Mouse (Mus musculus) megakaryocyte-erythroid progenitor cell, adult 5-6 weeks (primary cell): ENCODE data around the gene Tbcd. TPM values are rescaled to one million over a fixed set of nuclear protein-coding genes. Genes with fewer than 3 reads are reported as not detected.
A peak's percentile ranks its signal among the peaks of the same experiment; 100 is the strongest.

Experiments used
- ATAC-seq: replicated peaks from 2 replicates; pipeline ENCODE4 v1.8.0; 2016; ENCODE audit warnings: mild to moderate bottlenecking, inconsistent platforms; ENCODE audit not compliant: severe bottlenecking, poor library complexity, low FRiP score, low TSS enrichment
- total RNA-seq, 2 experiments: library from RNA; stranded (forward) in 1 of 2; stranded (reverse) in 1 of 2; fragments of 200-1000, 215-1000 nt in 1 of 2; fragments of >200 nt in 1 of 2; fragmentation: Nextera tagmentation in 1 of 2; gene quantifications; 2 replicates each; pipeline ENCODE4 v1.2.3; 2014 to 2017

The Tbcd gene
- total RNA-seq, 2 experiments from 2014 or later, result 64.2 to 105 TPM

DNA sequence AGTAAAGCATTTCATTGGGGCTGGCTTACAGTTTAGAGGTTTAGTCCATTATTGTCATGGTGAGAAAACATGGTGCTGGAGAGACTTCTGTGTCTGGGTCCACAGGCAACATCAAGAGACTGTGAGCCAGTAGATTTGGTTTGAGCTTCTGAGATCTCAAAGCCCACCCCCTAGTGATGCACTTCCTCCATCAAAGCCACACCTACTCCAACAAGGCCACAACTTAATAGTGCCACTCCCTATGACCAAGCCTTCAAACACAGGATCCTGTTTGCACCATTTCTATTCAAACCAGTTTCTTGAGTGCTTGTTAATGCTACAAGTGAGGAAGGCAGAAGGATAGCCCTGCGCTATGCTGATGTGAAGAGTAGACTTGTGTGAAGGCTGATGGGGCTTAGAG is 106.2 kb downstream of the Tbcd start:
- ATAC-seq, result no peak

DNA sequence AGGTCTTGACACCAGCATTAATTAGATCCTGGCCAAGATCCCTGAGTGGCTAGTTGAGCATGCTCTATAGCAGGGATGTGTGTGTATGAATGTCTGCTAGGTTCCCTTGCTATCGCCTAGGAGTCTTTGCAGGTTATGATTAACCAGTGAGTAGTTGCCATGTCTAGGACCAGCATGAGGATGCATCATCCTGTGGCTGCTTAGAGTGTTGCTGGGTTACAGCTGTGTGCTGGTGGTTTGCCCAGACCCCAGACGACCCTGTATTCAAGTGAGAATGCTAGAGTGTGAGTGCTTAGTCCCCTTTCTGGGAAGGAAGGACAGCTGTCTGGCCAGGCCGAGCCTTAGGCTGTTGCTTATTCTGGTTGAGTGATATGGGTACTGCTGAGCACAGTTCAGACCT is 106.8 kb downstream of the Tbcd start:
- no peak for ATAC-seq

DNA sequence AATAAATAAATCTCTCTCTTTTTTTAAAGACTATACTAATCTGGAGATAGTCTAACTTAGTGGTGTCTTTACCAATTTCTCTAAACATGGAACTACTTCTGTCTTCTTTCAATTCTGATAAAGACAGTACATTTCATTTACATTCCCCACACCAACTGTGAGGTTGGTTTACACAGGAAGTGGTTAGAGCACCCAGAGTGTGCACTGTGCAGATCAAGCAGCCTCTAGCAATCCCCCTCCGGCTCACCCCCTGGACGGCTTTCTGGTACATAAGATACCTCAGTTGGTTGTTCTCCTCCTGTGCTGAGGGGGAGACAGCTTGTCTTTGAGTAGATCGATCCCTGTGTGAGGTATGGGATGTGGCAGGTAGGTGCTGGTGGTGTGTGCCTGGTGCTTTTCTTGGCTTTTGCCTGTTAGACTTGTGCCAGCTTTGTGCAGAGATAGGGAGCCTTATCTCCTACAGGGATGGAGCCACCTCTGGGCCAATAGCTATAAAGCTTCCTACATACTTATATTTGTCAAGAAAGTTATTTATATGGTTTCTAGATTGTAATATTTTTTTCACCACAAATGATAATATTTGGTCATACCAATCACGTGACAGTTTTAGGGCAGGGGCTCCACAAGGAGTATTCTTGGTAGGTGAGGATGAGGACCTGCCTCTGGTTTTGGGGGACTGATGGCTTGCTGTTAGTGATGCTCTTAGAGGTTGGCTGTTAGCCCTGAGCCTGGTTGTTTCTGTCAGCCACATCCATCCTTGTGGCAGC is 108.0 kb downstream of the Tbcd start:
- ATAC-seq, result peak; percentile 93

DNA sequence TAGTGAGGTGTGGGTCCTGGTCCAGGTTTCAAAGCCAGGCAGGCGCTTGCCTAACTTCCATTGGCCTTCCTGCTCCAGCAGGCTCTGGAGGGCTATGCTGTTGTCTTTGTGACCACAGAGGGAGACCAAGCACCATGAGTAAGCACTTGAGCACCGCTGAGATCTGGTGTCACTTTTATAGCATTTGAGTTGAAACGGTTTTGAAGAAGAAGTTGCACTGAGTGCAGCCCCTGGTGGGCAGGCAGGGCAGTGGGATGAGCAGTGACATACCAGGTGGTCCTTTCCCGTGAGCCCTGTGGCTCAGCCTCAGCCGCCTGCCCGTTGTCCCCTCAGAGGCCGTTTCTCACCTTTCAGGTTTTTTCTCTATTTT is 108.5 kb downstream of the Tbcd start:
- ATAC-seq, result peak; percentile 69

DNA sequence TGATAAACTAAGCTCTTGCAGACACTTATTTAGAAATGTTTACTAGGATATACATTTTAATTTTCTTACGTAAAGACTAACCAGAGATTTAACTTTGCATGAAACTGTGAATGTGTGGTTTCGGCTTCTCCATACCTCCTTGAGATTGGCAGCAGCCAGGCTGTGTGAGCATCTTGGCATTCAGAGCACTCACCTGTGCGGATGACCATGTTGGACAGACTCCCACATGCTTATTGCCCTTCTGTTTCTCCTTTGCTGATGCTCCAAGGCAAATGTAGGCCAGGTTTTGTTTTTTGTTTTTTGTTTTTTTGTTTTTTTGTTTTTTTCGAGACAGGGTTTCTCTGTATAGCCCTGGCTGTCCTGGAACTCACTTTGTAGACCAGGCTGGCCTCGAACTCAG is 111.6 kb downstream of the Tbcd start:
- no peak for ATAC-seq

DNA sequence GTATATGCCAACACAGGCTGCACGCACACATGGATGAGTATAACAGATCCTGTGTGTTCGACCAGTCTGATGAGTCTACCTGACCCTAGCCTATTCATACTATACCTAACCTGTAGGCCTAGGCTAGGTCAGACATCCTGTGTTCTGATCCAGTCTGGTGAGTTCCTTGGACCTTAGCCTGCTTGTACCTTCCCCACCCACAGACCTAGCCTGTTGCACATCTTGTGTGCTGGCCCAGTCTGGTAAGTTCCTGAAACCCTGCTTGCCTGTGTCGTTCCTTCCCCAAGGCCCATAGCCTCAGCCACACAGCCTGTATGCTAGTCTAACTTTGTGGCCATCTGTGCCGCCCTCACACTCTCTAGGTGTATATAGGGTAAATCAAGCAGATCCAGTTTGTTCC is 112.5 kb downstream of the Tbcd start:
- ATAC-seq, result no peak

DNA sequence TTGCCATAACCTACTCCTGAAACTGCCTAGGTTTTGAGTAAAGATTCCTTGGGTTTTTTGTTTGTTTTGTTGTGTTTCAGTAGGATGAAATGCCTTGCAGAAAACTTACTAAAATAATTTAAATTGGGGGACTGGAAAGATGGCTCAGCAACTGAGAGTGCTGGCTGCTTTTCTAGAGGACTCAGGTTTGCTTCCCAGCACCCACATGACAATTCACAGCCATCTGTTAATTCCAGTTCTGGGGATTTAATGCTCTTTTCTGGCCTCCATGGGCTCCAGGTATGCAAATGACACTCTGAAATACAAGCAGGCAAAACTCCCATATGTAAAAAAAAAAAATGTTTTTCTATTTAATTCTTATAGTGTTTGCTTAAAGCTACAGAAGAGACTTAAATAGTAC is 130.1 kb downstream of the Tbcd start:
- no peak for ATAC-seq

DNA sequence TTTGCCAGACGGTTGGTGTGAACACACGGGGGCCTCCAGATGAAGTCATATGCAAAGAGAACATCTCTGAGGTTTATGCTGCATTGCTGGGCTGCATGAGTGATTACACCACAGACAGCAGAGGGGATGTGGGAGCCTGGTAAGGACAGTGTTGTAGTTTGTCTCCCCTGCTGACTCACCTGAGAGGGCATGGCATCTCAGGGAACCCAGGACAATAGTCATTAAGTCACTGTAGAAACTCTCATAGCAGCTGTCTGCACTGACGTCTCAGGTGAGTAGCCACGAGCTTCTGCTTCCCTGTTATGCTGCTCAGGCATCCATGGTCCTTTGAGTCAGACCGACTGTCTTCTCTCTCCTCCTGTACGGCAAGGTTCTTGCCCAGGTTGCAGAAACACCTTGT is 145.5 kb downstream of the Tbcd start:
- no peak for ATAC-seq

DNA sequence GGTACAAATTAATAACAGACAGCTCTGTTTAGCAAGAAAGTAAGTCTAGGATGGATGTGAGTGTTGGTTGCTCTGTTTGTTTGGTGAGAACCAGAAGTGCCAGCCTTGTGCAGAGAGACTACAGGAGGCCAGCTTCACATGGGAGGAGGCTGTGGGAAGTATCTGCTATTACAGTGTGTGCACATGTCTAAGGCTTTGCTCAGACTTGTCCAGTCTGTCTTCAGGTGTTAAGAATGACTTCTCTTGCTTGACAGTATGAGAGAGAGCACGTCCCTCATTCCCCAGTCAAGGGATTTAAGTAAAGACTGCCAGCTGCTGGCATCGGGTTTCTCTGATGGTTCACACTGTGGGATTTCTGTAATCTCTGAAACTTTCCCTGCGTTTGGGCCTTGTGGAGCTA is 149.7 kb downstream of the Tbcd start:
- ATAC-seq, result no peak

DNA sequence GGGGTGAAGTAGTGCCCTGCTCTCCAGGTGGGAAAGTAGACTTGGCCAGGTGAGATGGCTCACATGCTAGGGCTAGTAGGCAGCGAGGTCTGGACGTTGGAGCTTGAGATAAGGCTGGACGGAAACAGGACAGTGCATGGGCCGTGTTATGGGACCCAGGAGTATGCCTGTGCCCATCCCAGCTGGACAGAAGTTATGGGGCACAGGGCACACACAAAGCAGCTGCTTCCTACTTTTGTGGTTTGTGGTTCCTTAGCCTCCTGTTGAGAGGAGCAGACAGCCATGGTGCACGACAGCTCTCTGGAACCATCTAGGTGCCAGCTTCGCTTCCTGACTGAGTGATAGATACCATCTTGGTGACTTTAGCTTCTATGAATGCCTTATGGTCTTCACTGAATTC is 153.9 kb downstream of the Tbcd start:
- ATAC-seq, result no peak

DNA sequence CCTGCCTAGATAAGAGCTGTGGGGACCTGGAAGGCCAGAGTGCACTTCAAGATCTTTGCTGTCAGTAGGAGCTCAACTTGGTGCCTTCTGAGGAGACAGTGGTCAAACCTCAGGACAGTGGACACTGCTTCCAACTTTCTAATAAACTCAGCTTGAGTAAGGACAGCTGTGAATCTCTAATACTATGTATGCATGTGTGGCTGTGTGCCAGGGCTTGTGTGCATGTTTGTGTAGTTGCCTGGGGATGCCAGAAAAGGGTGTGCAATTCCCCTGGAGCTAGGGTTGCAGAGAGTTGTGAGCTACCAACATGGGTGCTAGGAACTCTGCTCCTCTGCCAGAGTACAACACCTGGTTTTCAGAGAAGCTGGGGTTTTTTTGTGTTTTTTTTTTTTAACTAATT is 159.2 kb downstream of the Tbcd start:
- no peak for ATAC-seq

DNA sequence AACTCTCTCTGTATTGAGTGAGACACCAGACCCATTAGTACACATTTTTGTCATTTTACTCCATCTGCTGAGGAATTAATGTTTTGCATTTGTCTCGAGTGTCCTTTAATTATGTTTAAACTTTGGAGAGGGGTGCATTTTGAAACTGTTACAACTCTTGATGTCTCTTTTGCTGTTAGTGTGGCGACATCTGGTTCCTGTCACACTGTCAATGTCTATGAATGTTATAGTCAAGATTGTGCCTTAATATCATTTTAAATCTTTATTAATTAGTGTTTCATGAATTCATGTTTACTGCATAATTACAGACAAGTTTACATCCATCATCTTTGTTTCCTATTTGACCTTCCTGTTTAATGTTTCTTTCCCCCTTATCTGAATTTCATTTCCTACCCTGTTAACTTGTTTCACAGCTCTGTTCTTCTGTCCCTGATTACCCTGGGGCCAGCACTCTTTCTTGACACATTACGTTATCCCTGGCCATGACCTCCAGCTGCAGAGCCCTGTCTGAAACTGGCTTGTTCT is 164.3 kb downstream of the Tbcd start:
- ATAC-seq, result no peak

DNA sequence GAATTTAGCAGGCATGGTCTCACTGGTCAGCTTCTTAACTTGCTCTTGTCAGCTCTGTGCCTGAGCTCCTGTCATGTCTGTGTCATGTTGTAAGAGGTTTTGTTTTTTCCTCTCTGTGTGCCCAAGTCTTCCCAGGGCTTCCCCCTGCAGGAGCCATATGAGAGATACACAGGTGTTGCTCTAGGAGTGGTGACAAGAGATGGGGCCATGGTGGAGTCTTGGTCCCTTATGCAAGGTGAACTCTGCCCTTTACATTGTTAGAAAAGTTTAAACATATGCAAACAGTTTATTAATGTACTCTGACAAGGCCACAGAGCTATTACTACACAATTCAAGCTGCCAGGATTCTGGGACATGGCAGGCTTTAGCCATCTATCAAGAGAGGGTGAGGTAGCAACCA is 164.8 kb downstream of the Tbcd start:
- ATAC-seq, result no peak

DNA sequence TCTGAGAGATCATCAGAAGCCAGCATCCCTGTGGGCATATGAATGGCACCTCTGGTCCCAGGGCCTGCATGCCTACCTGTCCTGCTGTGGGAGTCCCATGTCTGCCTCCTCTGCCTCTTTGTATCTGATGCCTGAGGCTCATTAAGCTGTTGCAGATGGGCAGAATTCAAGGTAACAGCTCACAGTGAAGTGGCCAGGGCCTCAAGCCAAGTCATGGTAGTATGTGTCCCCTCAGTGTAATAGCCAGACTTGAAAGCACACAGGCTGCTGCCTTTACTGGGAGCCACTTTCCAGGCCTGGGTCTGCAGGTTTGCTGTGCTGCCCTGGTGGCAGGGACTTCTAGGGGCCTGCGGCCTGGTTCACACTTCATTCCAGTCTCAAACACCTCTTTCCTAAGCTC is 165.6 kb downstream of the Tbcd start:
- no peak for ATAC-seq

DNA sequence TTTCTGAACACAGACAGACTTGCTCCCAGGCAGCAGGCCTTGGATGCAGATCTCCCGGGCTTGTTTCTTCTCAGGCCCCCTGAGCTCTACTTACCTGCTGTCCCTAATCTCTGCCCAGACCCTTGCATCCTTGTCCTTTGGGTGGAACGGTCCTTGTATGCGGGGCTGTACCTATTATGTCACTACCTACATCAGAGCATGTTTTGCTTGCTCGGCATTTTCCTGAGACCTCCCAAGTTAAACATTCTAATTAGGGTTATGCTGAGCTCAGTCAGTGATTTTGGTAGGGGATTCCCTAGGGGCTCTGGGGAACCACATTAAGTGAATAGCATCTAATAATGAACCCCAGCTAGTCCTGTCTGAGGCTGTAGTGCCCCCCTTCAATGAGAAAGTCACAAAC is 173.3 kb downstream of the Tbcd start:
- ATAC-seq, result no peak

DNA sequence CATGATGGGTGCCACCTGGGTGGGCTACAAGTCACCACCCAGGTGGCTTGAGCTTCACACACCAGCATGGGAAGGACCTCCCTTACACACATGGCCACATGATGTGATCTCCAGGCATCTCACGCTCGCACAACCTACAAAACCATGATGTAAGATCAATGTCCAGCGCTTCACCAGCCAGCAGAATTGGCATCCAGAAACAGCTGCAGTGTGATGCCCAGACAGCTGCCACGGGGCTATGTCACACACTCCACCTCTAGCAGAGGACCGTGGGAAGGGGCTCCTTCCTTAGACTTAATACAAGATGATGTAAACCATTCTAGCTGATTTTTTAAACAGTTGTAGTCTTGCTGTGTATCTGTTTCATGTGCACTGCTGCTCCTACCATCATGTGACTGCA is 175.8 kb downstream of the Tbcd start:
- no peak for ATAC-seq

DNA sequence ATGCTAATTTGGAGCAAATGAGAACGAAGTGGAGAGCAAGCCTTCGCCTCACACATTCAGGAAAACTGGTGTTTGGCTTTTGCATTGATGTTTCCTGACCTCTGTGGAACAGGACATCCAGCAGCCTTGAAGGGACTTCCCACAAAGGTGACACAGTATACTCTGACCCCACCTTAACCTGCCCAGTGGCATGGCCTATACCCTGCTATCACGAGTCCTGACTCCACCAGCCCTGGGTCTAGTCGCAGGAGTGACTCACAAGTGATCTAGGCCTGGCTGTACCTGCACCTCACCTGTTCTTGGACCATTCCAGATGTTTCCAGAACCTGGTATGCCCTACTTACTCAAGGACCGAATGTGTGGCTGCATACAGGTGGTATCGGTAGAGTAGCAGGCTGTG is 177.8 kb downstream of the Tbcd start:
- ATAC-seq, result no peak

DNA sequence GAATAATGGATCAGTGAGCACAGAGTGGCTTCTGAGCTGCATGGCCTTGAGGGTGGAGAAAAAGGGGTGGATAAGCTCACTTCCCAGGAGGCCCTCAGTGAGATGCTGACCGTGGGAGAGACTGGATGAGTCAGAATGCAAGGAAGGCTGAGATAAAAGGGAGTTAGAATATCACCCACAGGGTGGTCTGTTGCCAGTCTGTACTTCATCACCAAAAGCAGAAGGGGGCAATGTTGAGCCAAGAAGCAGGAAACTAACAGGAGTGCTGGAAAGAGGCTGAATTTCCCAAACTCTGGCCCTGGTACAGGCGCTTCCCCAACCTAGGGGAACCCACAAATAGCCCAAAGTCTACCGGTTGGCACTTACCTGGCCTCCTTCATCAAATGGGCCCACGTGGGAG is 178.7 kb downstream of the Tbcd start:
- peak; percentile 16; the same call in 1 of the 2 replicates for ATAC-seq

DNA sequence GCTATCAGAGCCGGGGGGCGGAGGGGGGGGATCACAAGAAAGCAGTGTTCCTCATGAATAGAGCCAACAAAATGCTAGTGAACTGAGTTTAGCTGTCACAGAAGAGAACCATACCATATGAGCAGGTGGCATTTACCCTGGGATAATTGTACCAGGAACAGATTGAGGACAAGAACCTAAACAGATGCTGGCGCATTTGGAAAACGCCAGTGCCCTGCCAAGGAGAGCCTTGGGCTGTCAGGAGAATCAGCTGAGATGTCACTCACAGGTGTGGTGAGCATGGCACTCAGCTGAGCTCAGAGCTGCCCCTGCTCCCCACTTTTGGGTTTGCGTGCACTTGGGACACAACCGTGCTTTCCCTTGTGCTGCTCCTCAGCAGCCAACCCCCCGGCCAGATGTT is 179.7 kb downstream of the Tbcd start:
- ATAC-seq, result no peak

DNA sequence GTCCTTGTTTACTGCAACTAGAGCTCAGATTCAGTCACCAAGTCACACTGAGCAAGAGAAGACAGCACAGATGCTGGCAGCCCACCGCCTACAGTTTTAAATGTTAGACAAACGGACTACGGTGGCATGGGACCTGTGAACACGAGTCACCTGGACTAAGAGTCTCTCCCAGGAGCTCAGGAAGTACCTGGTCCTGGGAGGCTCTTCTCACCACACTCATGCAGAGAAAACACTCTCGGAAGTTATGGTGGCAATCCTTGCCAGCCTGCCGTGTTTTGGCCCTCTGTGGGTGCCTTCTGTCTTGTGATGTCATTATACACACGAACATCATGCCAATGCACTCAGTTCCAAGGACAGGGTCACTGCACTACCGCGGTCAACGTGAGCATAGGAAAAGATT is 184.9 kb downstream of the Tbcd start:
- no peak for ATAC-seq

DNA sequence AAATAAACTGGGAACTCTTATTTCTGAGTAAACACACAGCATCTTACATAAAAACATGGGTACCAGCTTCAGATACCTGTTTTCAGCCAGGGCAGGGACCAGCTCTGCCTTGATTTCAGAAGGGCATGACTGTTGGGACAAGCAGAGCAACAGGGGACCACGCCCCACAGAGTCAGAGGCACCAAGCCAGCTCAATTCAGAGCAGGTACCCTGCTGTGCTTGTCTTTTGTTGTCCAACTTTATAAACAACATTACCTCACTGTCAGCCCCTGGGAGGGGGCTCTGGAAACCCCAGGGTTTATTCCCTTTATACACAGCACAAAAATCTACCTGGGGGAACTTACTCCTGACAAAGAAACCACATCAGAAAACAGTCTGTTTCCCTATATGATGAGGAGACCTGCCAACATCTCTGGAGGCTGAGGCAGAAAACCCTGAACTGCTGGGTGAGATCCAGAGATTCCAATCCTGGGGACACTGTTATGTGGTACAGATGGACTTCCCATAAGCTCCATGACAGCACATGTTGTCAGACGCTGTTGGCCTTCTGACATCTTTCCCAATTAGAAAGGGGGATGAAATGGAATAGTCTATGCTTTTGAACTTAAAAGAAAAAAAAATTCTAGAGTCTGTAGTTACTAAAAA is 189.9 kb downstream of the Tbcd start:
- ATAC-seq, result no peak
